Mouse (Mus musculus) yolk sac, embryonic 10.5 days (tissue): ENCODE measurements around the gene Gsap.
"Not testable (repeated sequence)": the region's sequence is repeated elsewhere in the genome, so short reads cannot be mapped to it uniquely, and the experiment has no call there.

ENCODE experiments used
- DNase-seq: peaks from one replicate; pipeline ENCODE4 v3.0.0-alpha.2; 2017; ENCODE audit warnings: low spot score

Gsap gene

GRCm38 (mm10) chr5:21260746-21261145 lies 74.7 kb downstream of the Gsap start:
- no peak for DNase-seq

- DNase-seq, result no peak
These were observed 75.3 kb downstream of the Gsap start for GRCm38 (mm10) chr5:21261202-21261844.

DNA sequence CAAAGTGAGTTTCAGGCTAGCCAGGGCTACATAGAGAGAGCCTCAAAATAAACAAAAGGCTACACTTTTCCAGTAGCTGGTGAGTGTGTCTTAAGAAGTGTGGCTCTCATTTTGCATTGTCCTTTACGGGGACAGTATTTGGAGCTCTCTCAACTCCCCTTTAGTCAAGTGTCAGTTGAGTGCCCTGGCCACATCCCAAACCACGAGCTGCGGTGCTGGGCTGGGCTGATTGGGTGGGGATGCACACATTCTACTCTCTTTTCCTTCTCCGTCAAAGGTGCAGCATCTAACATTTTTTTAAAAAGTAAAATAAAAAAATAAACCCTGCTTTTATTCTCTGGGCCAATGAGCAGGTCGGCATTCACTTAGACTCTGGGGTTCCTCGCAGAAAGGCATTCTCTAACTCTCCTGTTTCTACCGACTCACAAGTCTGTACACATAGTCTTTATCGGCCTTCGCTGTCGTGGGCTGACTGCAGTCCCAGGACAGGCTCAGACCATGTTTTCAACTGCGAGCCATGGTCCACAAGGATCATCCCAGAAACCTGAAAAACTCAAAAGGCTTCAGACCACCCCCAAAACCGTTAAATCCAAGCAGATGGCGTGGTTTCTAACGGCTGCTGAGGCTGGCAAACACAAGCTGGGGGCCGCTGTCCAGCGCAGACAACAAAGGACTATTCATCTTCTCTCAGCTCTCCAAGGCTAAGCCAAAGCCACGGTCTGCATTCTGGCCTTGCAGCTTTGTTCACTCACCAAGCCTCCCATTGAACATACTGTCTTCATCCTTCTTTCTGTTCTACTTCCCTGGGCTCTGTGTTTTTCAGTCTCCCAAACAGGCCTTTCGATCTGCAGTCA lies 77.4 kb downstream of the Gsap start:
- no peak for DNase-seq

DNA sequence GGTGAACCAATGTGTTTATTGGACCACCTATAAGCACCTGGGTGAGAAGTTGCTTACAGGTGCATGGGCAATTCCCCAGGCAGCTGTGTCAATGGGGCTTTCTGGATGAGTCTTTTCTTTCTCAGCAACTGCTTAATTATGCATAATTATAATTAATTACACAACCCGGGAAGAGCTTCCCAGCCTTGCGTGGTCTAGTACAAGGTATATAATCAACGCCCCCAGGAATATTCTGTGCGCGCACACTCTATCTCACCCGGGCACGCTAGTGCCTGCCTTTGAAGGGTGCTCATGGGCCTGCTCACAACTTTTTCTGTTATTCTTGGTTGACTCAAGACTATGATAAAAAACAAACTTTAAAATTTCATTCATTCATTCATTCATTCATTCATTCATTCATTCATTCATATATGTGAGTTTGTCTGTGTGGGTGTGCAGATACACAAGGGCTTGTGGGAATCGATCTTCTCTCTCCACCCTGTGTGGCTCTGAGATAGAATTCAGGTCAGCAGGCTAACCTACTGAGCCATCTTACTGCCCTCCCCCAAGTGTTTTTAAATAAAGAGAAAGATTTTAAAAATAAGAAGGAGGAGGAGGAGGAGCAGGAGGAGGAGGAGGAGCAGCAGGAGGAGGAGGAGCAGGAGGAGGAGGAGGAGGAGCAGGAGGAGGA lies 78.4 kb downstream of the Gsap start:
- no peak for DNase-seq

- DNase-seq, result peak; percentile 44
These were observed 79.0 kb downstream of the Gsap start for GRCm38 (mm10) chr5:21265049-21265448.

- DNase-seq, result no peak
These were observed 81.0 kb downstream of the Gsap start for GRCm38 (mm10) chr5:21267090-21267489.

DNA sequence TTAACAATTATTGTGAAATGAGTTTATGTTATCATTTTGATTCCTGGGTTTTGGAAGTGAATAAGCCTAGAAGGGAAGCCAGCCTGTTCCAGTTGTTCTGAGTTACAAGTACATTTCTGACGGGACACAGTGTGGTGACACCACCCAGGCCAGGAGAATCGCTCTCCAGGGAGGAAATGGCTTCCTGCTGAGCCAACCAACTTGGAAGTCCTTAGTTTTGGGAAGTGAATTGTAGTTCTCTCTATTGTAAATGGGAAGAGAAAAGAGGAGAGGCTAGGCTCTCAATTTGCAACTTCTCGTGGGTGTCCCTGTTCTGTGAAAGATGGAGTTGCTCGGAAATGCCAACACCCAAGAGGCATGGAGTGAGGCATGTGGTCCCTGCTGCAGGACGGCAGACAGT lies 83.4 kb downstream of the Gsap start:
- DNase-seq, result no peak

DNA sequence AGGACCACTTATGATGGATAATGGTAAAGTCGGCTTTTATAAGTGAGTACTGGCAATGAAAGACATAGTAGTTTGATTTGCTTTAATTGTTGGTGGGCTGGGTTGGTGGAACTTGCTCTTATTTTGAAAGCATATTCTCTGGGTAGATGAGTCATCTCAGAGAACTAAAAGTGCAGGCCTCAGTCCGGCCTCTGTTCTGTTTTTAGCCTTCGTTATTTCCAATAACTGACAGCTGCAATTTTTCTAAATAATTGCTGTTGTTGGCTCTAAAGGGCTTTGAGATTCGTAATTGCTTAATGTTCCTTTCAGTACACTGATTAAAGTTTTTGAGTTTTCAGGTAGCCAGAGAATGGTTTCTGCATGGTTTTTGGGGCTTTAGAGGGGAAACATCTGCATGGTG lies 84.7 kb downstream of the Gsap start:
- DNase-seq, result no peak

GRCm38 (mm10) chr5:21271386-21272354 lies 85.6 kb downstream of the Gsap start:
- no peak for DNase-seq

DNA sequence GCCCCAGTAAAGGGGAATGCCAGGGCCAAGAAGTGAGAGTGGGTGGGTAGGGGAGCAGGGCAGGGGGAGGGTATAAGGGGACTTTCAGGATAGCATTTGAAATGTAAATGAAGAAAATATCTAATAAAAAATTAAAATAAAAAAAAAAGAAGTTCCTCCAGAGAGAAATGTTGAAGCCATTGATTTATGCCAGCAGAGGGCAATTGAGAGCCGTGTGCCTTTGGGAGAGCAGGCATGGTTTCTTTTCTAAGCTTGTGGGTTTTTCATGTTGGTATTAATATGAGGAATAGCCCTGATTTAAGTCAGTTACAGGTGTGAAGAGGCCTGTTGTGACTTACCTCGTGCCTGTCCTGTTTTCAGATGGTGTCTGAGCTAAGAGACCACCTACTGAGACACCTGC lies 91.6 kb downstream of the Gsap start:
- not testable (repeated sequence) for DNase-seq

DNA sequence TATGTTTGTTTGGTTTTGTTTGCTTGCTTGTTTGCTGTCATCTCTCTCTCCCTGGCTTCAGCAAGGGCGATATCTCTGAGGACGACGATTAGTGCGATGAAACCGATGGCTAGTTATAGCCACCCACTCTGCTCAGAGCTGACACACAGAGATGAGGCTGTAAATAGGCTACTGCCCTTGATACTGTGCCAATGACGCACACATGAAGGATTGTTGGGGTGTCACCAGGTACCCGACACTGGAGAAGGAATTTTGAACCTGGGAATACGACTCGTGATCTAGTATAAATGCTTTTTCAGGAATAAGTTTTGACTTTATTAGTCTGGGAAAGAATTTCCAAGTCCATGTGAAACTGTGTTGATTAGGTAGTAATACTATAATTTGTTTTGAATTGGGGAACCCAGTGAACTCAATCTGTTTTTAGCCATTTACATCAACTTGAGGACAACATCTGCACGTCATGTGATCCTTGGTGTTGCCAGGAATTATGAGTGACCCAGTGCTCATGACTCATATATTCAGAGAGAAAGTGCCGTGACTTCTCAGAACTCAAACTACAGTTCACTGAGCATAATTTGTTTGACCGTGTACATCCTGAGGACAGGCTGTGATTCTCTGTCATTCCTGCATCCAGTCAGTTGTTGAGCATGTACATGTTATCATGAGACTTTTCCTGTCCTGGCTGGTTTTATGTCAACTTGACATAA lies 97.5 kb downstream of the Gsap start:
- DNase-seq, result no peak

DNA sequence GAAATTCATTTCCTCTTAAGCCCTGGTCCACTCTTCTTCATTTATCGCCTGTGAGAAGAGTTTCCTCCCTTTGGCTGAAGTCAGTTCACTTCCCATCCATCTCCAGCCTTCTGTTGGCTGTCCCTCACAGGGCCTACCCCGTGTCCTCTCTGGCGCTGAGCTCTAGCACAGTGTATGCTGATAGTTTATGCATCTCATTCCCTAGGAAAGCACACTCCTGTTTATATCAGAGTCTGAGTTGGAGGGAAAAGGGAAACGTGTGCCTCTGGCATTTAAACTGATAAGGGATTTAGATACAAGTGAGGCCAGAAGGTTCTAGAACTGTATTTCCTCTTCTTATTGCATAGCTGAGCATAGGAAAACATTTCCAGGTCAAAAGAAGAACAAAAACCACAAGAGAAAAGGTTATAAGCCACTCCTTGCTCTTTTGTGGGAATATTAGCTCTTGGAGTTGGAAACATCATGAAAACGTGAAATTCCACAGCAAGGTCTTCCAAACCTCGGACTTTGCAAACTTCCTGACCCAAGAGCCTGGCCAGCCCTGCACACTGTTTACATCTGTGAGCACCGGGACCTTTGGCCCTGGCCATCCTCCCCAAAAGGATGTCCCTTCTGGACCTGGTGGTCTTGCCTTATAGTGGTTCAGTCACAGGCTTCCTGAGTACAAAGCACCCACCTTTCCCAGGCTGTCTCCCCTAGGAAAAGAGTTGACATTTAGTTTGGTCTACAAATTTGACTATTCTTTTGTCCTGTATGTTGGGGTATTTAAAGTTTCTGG lies 102.8 kb downstream of the Gsap start:
- DNase-seq, result no peak

- no peak for DNase-seq
These were observed 104.5 kb downstream of the Gsap start for GRCm38 (mm10) chr5:21290594-21290993.

GRCm38 (mm10) chr5:21295683-21296082 lies 109.6 kb downstream of the Gsap start:
- no peak for DNase-seq

- DNase-seq, result no peak
These were observed 113.2 kb downstream of the Gsap start for GRCm38 (mm10) chr5:21299076-21299755.

DNA sequence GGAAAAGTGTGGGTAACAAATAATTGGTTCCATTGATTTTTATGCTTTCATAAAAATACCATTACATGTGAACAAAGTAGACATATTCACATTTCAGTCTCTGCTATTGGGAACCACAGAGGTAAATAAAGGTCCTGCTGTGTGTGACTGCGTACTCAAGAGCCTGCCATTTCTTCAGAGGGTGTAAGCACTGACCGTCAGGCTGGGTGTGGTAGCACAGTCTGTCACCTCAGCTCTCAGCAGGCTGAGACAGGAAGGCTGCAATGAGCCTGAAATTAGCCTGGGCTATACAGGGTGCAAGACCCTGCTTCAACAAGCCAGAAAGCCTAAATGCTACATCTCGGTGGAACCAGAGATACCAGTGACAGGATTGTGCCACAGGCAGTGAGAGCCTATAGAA lies 114.0 kb downstream of the Gsap start:
- DNase-seq, result no peak

DNA sequence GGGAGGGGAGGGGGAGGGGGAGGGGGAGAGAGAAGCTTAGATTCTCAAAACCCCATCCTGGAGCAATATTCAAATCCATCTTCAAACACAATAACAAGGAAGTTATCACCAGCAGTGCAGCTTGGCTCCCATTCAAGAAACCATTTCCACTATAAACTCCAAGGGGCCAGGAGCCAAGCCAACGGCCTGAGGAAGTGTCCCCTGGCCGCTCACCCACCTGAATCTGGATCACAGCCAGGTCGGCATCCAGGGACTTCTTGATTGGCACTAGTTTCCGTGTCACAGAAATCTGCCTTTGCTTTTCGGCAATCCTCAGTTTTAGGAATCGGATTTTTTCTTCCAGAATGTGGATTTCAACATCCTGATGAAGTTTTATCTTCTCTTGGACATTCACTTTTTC lies 115.0 kb downstream of the Gsap start:
- DNase-seq, result no peak

- no peak for DNase-seq
These were observed 121.1 kb downstream of the Gsap start for GRCm38 (mm10) chr5:21307165-21307564.

DNA sequence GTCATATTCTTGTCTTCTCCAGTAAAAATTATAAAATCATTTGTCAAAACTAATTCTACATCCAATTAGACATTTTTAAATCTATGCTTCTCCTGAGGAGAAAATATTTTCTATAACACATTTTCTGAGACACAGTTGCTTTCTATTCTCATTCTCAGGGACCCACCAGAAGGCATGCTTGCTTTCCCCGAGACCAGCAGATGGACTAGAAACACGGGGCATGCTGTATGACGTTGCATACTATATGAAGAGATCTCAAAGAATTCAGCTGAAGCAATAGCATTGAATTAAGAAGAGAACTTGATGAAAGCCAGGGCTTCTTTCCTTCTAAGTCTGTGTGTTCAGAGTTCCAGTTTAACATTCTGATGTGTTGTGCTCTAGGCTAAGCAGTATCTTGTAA lies 128.6 kb downstream of the Gsap start:
- DNase-seq, result no peak

- no peak for DNase-seq
These were observed 134.1 kb downstream of the Gsap start for GRCm38 (mm10) chr5:21320138-21320537.
